Mouse (Mus musculus) midbrain, embryonic 16.5 days (tissue): Measurements from ENCODE around the gene Ccl7. TPM values are rescaled to one million over a fixed set of nuclear protein-coding genes. Genes with fewer than 3 reads are reported as not detected.

Experiments used
- ATAC-seq: fragments of 200-750 bp; cut with Nextera tagmentation; 2 replicates; pipeline ENCODE4 v1.8.0; 2017; ENCODE audit warnings: moderate TSS enrichment
- H3K27ac ChIP-seq: fragments of 300-500 bp; sonication (generic); 2 replicates; pipeline ENCODE4 v1.5.1; 2014; ENCODE audit warnings: mild to moderate bottlenecking, low read length, mixed read lengths
- H3K27me3 ChIP-seq: fragments of 300-500 bp; sonication (generic); 2 replicates; pipeline ENCODE4 v1.6.1; 2014; ENCODE audit warnings: low read depth, low read length, mixed read lengths; ENCODE audit not compliant: control insufficient read depth, insufficient read depth
- H3K36me3 ChIP-seq: fragments of 300-500 bp; sonication (generic); 2 replicates; pipeline ENCODE4 v1.6.1; 2014; ENCODE audit warnings: mild to moderate bottlenecking, low read length, moderate library complexity, mixed read lengths; ENCODE audit not compliant: control insufficient read depth, insufficient read depth
- H3K4me1 ChIP-seq: fragments of 300-500 bp; sonication (generic); 2 replicates; pipeline ENCODE4 v1.6.1; 2014; ENCODE audit warnings: mild to moderate bottlenecking, low read length, mixed read lengths; ENCODE audit not compliant: control insufficient read depth, insufficient read depth
- H3K4me2 ChIP-seq: fragments of 300-500 bp; sonication (generic); 2 replicates; pipeline ENCODE4 v1.6.1; 2014; ENCODE audit warnings: mild to moderate bottlenecking, low read length, mixed read lengths
- H3K4me3 ChIP-seq: fragments of 300-500 bp; sonication (generic); 2 replicates; pipeline ENCODE4 v1.5.1; 2014; ENCODE audit warnings: low read depth, mild to moderate bottlenecking, low read length, moderate library complexity, mixed read lengths
- H3K9ac ChIP-seq: fragments of 300-500 bp; sonication (generic); 2 replicates; pipeline ENCODE4 v1.6.1; 2014; ENCODE audit warnings: low read depth, low read length, mixed read lengths
- H3K9me3 ChIP-seq: fragments of 300-500 bp; sonication (generic); replicated peaks from 2 replicates; pipeline ENCODE4 v1.6.1; 2014; ENCODE audit warnings: mild to moderate bottlenecking, low read length, mixed read lengths; ENCODE audit not compliant: control insufficient read depth, poor library complexity, severe bottlenecking
- WGBS: fragments of 180-500 bp; shearing (Covaris S2); extraction: QIAGEN DNeasy Blood & Tissue Kit; methylation state at CpG from one replicate; pipeline ENCODE4 v1.1.7; 2014; 5-methylcytosine and 5-hydroxymethylcytosine counted together
- polyA plus RNA-seq: library from polyadenylated mRNA; unstranded; fragments of >200 nt; fragmentation: Nextera tagmentation; extraction: Ambion mirVana; gene quantifications from 2 replicates; pipeline ENCODE4 v1.2.1, GENCODE M21; 2015

Ccl7 gene
- 0.27 and 0.48 TPM in 2 replicates for polyA plus RNA-seq

DNA sequence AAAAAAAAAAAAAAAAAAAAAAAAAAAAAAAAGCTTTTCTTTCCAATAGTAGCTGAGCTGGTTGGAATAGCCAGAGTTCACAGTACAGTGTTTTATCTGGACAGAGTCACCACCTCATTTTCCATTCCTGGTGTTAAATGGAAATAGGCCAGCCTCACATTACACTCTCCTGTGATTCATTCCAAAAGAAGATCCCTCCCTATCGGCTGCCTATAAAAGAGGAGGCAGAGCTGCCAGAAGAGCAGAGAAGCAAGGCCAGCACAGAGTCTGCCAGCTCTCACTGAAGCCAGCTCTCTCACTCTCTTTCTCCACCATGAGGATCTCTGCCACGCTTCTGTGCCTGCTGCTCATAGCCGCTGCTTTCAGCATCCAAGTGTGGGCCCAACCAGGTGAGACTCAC is at the start of gene Ccl7:
TSS of gene Ccl7 (plus strand) at position 242 of the 400 bp plus-strand sequence.
- no peak within 1 kb of the TSS for H3K4me2 ChIP-seq
- no peak within 1 kb of the TSS for H3K9ac ChIP-seq
- H3K27me3 ChIP-seq, result no peaks in the 10 kb centered on the region
- 79% methylated on average over 3 of the region's 3 CpGs for WGBS
- no peaks in the 10 kb centered on the region for H3K9me3 ChIP-seq
- H3K4me1 ChIP-seq, result no peaks in the 10 kb centered on the region
- H3K36me3 ChIP-seq, result no peaks in the 10 kb centered on the region
- ATAC-seq, result no peak
- H3K27ac ChIP-seq, result no peak within 1 kb of the TSS
- no peak within 1 kb of the TSS for H3K4me3 ChIP-seq

DNA sequence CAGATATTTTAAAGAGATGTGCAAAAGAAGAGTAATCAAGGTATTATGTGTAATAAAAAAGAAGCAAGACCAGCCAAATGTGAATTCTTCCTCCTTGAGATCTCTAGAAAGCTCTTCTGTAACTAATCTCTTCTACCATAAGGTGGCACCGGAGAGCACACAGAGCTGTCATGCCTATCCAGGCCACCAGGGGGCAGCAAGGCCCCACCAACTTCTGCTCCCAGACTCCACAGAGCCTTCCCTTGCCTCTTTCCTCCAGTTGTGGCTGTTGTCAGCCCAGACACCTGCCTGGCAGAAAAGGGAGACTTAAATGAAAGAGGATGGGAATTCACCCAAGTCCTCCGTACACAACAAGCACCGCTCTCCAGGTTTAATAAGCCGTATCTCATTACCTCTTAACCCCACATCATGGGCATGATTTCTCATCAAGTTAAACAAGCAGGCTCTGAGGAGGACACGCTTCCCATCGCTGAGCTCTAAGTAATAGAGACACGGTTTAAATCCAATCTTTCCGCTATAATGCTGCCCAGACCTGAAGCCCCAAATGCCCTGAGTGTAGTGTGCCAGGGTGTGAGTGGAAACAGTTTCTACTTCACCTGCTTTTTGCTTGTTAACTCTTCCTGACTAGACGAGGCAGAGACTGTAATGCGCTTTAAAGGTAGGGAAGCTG is 49.2 kb upstream of the Ccl7 start:
- Histone ChIP-seq H3K4me1 (no peaks in the 10 kb centered on the region), H3K4me2 (no peak overlapping the region), H3K27ac (no peak overlapping the region), H3K9me3 (no peaks in the 10 kb centered on the region), H3K9ac (no peak overlapping the region), H3K27me3 (no peaks in the 10 kb centered on the region; the same call in 1 of the 2 replicates), H3K4me3 (no peak overlapping the region), H3K36me3 (no peaks in the 10 kb centered on the region)
- ATAC-seq, result no peak
- 64% methylated on average over 10 of the region's 10 CpGs for WGBS

DNA sequence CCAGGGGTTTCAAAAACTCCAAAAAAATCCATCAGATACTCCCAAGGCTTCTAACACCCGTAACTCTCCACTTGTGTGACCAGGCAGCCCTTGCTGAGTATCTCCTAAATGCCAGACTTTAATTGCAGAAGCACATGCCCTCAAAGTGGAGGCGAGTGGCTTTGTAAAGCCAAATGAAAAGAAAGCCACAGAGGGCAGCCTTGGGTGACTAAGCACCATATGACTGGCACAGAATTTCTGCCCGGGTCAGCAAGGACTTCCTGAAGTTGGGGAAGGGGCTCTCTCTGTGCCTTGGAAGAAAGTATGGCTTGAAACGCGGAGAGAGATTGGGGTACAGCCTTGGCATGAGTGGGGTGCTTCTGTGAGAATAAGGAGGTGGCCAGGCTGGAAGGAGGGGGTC is 48.4 kb upstream of the Ccl7 start:
- Histone ChIP-seq H3K9ac (no peak overlapping the region), H3K4me3 (no peak overlapping the region), H3K4me1 (no peaks in the 10 kb centered on the region), H3K36me3 (no peaks in the 10 kb centered on the region), H3K27me3 (no peaks in the 10 kb centered on the region; the same call in 1 of the 2 replicates), H3K4me2 (no peak overlapping the region), H3K9me3 (no peaks in the 10 kb centered on the region), H3K27ac (no peak overlapping the region)
- WGBS, result 85% methylated on average over 5 of the region's 5 CpGs
- no peak for ATAC-seq

DNA sequence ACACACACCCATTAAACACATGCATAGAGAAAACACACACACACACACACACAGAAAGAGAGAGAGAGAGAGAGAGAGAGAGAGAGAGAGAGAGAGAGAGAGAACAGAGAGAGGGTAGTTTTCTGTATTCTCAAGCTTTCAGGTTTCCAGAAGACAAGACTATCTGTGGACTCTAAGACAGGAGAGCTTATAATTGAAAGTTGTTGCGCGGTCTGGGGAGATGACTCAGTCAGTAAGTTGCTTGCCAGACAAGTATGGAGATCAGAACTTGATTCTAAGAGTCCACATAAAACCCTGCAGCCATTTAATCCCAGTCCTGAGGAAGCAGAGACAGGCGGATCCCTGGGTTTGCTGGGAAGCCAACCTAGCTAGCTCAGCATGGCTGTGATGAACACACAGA is 46.9 kb upstream of the Ccl7 start:
- H3K9me3 ChIP-seq, result no peaks in the 10 kb centered on the region
- H3K9ac ChIP-seq, result no peak overlapping the region
- no peak overlapping the region for H3K4me3 ChIP-seq
- ATAC-seq, result no peak
- H3K4me2 ChIP-seq, result no peak overlapping the region
- no peaks in the 10 kb centered on the region for H3K36me3 ChIP-seq
- 87% methylated on average over 3 of the region's 3 CpGs for WGBS
- H3K4me1 ChIP-seq, result no peaks in the 10 kb centered on the region
- H3K27ac ChIP-seq, result no peak overlapping the region
- H3K27me3 ChIP-seq, result no peaks in the 10 kb centered on the region; the same call in 1 of the 2 replicates

DNA sequence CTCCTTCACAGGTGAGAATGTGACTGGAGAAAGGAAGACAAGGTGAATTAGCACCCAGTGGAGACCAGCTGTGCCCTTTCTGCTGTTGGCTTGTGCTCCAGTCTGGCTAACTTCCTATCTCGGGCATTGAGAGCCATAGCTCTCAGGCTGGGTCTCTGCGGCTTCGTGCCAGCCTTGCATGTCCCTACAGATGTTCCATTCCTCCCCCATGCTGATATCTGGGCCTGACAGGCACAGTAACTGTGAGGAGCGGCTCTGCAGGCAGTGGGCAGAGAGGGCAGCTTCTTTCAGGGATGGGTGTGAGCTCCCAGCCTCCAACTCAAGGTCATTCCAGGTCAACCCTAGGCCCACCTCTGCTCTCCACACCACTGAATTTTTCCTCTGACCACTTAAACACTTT is 46.0 kb upstream of the Ccl7 start:
- Histone ChIP-seq H3K4me2 (no peak overlapping the region), H3K9me3 (no peaks in the 10 kb centered on the region), H3K4me3 (no peak overlapping the region), H3K36me3 (no peaks in the 10 kb centered on the region), H3K27ac (no peak overlapping the region), H3K9ac (no peak overlapping the region), H3K27me3 (no peaks in the 10 kb centered on the region; the same call in 1 of the 2 replicates), H3K4me1 (no peaks in the 10 kb centered on the region)
- no peak for ATAC-seq
- WGBS, result 82% methylated on average over 4 of the region's 4 CpGs

DNA sequence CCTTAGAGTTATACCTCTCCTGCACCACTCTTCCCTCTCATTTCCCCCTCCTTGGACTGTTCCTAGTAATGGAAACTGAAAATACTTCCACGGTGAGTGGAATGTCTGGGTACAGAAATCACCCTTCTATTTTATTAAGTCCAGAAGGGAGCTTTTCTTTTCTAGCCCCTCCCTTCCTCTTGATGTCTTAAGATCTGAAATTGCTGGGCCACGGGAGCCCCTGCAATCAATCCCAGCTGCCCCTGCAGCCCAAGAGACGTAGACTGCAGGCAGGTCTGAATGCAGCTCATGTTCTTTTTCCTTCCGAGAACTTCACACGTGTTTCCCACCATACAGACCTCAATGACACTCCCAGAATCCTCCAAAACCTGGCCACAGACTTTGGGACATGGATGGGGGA is 44.9 kb upstream of the Ccl7 start:
- no peak for ATAC-seq
- Histone ChIP-seq H3K27me3 (no peaks in the 10 kb centered on the region; the same call in 1 of the 2 replicates), H3K4me3 (no peak overlapping the region), H3K4me1 (no peaks in the 10 kb centered on the region), H3K9me3 (no peaks in the 10 kb centered on the region), H3K36me3 (no peaks in the 10 kb centered on the region), H3K9ac (no peak overlapping the region), H3K27ac (no peak overlapping the region), H3K4me2 (no peak overlapping the region)
- 60% methylated on average over 5 of the region's 5 CpGs for WGBS

DNA sequence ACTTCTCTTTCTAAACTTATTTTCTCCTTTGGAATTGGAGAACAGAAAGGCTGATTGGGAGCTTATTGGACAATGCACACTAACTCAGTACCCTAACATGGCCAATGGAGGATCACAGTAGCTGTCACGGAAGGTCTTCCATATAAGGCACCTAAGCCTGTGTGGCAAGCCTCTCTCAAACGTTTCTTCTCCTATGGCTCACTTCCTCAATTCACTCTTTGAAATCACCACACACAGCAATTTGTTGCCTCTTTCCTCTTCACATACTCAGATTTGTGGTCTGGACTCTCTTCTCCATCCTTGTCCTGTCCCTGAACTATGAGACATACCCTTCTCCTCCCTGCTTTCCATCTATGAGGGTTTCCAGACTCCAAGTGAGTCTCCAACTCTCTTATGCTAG is 40.7 kb upstream of the Ccl7 start:
- Histone ChIP-seq H3K4me2 (no peak overlapping the region), H3K9me3 (no peaks in the 10 kb centered on the region), H3K27ac (no peak overlapping the region), H3K27me3 (no peaks in the 10 kb centered on the region), H3K4me3 (no peak overlapping the region), H3K9ac (no peak overlapping the region), H3K36me3 (no peaks in the 10 kb centered on the region), H3K4me1 (no peaks in the 10 kb centered on the region)
- ATAC-seq, result no peak
- WGBS, result 74% methylated on average over 2 of the region's 2 CpGs

DNA sequence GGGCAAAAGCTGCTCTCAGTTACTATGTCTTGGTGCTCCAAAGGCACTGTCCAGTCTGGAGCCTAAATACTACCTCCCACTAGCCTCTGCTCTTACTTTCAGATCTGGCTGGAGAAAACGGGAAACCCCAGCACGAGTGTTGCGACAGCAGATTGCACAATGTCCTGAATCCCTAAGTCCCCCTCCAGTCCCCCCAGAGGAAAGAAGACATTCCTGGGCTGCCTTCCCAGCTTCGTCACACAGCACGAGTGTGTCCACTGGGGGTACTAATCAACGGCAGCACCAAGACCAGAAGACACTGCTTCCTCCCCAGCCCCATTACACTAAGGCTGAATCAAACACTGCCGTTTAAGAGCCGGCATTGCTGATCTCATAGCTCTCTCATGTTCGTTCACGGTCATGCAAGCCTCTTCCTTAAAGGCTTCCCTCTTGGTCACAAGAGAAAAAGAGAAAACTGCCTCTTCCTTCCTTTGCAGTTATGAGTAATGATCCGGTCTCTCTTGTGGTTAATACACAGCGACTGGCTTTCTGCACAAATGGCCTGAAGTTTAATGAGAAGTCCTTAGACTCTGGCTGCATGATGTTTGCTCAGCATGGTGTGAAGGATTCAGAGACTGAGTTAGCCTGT is 38.6 kb upstream of the Ccl7 start:
- Histone ChIP-seq H3K27me3 (no peaks in the 10 kb centered on the region), H3K9ac (no peak overlapping the region), H3K4me1 (no peaks in the 10 kb centered on the region), H3K36me3 (no peaks in the 10 kb centered on the region), H3K4me2 (no peak overlapping the region), H3K9me3 (no peaks in the 10 kb centered on the region), H3K27ac (no peak overlapping the region), H3K4me3 (no peak overlapping the region)
- ATAC-seq, result no peak
- WGBS, result 43% methylated on average over 12 of the region's 12 CpGs

DNA sequence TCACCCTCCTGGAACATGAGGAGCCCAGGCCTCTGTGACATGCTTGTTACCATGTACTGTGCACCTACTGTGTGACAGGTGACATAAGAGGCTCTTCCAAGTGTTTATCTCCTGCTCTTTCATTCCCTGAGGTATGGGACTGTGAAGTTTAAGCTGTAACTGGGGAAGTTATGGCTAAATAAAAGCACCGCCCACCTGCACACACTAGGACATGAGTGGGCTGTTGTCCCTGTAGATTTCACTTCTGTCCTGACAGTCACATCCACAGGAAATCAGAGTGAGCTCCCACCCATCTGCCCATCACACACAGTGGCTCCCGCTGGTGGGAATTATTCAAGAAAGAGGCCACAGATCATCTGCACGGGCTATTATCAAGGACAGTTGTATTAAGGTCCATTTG is 35.4 kb upstream of the Ccl7 start:
- WGBS, result 90% methylated on average over 3 of the region's 3 CpGs
- no peaks in the 10 kb centered on the region for H3K36me3 ChIP-seq
- H3K9ac ChIP-seq, result no peak overlapping the region
- no peaks in the 10 kb centered on the region for H3K27me3 ChIP-seq
- H3K4me1 ChIP-seq, result no peaks in the 10 kb centered on the region
- ATAC-seq, result no peak
- H3K9me3 ChIP-seq, result no peaks in the 10 kb centered on the region
- H3K27ac ChIP-seq, result no peak overlapping the region
- no peak overlapping the region for H3K4me2 ChIP-seq
- H3K4me3 ChIP-seq, result no peak overlapping the region
